Mouse (Mus musculus): Measurements from ENCODE around the gene Chid1.

GRCm38 (mm10) chr7:141558329-141558776 is 18.7 kb upstream of the Chid1 start:
- TF ChIP-seq POLR2A (IDR thresholded peaks at IDR 0.05; ENCODE audit: insufficient read depth, low read depth, low read length) (no peak), CTCF (IDR thresholded peaks at IDR 0.05; ENCODE audit: insufficient read depth, low read depth, low read length) (no peak)
